Mouse (Mus musculus) liver, postnatal 0 days (tissue): Measurements from ENCODE around the gene Gm20503.

Source experiments
- CTCF ChIP-seq: sonication (generic); IDR thresholded peaks from 2 replicates; pipeline ENCODE4 v1.5.1; 2016; ENCODE audit warnings: antibody characterized with exemption, low read depth
- EP300 ChIP-seq: IDR thresholded peaks from 2 replicates; pipeline ENCODE4 v1.6.1; 2016; ENCODE audit warnings: antibody characterized with exemption, low read depth, mild to moderate bottlenecking

DNA sequence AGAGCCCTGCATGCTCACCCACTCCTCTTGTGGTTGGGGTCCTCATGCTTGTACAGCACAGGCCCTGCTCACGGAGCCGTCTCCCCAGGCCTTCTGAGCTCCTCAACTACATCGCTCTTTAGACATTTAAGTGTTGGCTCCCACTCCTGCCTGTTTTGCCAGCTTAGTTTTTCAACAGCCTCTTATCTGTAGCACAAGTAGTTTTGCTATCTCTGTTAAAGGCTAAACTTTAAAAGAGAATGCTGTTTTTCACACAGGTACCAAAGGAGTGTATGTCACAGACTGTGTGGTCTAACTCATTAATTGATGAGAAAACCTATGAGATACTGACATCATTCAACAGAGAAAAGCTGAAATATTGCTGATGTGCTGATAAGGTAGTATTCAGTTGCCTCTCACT lies 8.4 kb downstream of the Gm20503 start:
- no peak for TF ChIP-seq CTCF
- no peak for TF ChIP-seq EP300
